Mouse (Mus musculus): ENCODE results near the gene Rbms3.

GRCm38 (mm10) chr9:116872346-116872745 is 757.4 kb downstream of the Rbms3 start:
- TF ChIP-seq CTCF (IDR thresholded peaks at IDR 0.05; ENCODE audit: insufficient read depth, low read depth, low read length): no peak
- TF ChIP-seq POLR2A (IDR thresholded peaks at IDR 0.05; ENCODE audit: insufficient read depth, low read depth, low read length): no peak
